Mouse (Mus musculus) thymus, postnatal 4 days (tissue): ENCODE measurements at regions not wholly inside any gene's neighbourhood (a gene's known extent, or its start where the extent isn't known, plus 50 kb on each side); places are given as distances from the start of the nearest gene placed in this dataset.
A peak's percentile ranks its signal among the peaks of the same experiment; 100 is the strongest.

ENCODE experiments used
- DNase-seq: peaks from one replicate; pipeline ENCODE4 v3.0.0; 2021

GRCm38 (mm10) chr7:58093523-58093922 lies 562.4 kb upstream of the Atp10a start:
- no peak for DNase-seq

- DNase-seq = no peak
Observed at GRCm38 (mm10) chr7:58078825-58079224, 569.0 kb upstream of the Gabra5 start.

- peak; percentile 3 for DNase-seq
Observed at GRCm38 (mm10) chr7:58032975-58033374, 523.1 kb upstream of the Gabra5 start.

GRCm38 (mm10) chr7:58032111-58032510 lies 522.3 kb upstream of the Gabra5 start:
- DNase-seq = no peak

- no peak for DNase-seq
Observed at GRCm38 (mm10) chr7:57992406-57993223, 482.8 kb upstream of the Gabra5 start.

- DNase-seq = no peak
Observed at GRCm38 (mm10) chr7:57983192-57983591, 473.3 kb upstream of the Gabra5 start.

GRCm38 (mm10) chr7:57966216-57966615 lies 456.4 kb upstream of the Gabra5 start:
- no peak for DNase-seq

- no peak for DNase-seq
Observed at GRCm38 (mm10) chr7:57958871-57959270, 449.0 kb upstream of the Gabra5 start.
